Mouse (Mus musculus): ENCODE results near the gene Trim16. TPM values are rescaled to one million over a fixed set of nuclear protein-coding genes. Genes with fewer than 3 reads are reported as not detected.
A peak's percentile ranks its signal among the peaks of the same experiment; 100 is the strongest.

Trim16 gene
- 10 to 100 TPM; 31.4 to 37.4 TPM for total RNA-seq (2021)
- long read RNA-seq, experiment 1, transcript Trim16-201 (6 exons, 3,906 nt), result major isoform, 21 of 27 reads
- long read RNA-seq, experiment 1, partial matches to known transcripts, result 2 of 27 reads
- long read RNA-seq, experiment 1, other reads (novel, unspliced or antisense), result 4 of 27 reads
- long read RNA-seq, experiment 2, transcript Trim16-201 (6 exons, 3,906 nt), result major isoform, 38 of 50 reads
- long read RNA-seq, experiment 2, partial matches to known transcripts, result 2 of 50 reads
- long read RNA-seq, experiment 2, other reads (novel, unspliced or antisense), result 10 of 50 reads

DNA sequence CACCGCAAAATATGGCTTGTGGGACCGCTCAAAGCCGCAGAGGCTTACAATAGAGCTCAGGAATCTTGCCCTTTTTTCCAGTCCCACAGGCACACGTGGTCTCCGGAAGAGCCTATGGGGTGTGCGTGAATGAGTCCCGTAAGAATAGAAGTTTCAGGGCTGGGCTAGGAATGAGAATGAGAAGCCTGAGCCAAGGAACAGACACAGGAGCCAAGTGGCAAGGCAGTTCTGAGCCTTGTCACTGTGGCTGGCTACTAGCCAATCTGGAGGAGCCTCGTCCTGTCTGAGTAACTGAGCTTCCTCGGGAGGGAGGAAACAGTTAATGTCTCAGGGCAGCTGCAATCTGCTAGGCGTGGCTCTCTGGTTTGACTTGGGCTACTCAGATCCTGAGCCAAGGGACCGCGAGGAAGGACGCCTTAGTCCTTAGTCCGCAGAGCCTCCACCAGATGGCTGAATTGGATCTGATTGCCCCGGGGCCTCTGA, at the start of gene Trim16:
Gene Trim16 (plus strand): TSS at position 173 of the 483 bp plus-strand sequence.
- peak; percentile 89 for DNase-seq

GRCm38 (mm10) chr11:62776510-62776909, 43.5 kb upstream of the Trim16 start:
- no peak for DNase-seq

- DNase-seq, result peak; percentile 80
These were observed 31.0 kb upstream of the Trim16 start, which contains the start of gene Zfp286 for GRCm38 (mm10) chr11:62788935-62789616. TSS of gene Zfp286 (minus strand) at chr11:62789462.

DNA sequence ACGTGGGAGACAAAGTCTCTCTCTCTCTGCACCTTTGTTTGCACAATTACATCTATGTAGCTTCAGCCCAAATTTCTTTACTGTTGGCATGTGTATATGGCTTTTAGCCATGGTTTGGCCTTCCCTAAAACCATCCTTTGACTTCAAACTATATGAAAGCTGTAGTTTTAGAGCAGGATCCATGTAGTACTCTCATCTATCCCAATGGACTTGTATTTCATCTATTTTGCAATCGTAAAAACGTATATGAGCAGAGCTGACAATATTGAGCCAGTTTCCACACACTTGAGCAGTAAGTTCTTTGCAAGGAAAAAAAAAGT, 30.5 kb upstream of the Trim16 start:
- no peak for DNase-seq

GRCm38 (mm10) chr11:62804119-62804518, 15.9 kb upstream of the Trim16 start:
- no peak for DNase-seq

DNA sequence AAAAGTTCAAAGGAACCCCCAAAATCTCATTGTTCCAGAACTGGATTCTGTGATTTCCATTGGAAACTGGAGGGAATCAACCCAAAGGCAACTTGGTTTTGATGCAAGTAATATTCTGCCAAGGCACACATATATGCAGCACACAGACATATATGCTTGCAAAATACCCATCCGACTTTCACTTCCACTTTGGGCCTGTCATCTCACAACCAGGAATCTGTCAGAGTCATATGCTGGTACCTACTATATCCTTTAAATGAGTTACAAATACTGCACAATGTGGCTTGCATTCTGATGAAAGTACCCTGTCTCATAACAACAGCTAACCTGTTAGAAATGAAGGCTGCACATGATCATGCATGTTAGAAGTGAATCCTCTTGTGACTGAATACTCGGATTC, 12.1 kb upstream of the Trim16 start:
- DNase-seq, result no peak

- no peak for DNase-seq
These were observed 10.8 kb upstream of the Trim16 start for GRCm38 (mm10) chr11:62809201-62809600.

DNA sequence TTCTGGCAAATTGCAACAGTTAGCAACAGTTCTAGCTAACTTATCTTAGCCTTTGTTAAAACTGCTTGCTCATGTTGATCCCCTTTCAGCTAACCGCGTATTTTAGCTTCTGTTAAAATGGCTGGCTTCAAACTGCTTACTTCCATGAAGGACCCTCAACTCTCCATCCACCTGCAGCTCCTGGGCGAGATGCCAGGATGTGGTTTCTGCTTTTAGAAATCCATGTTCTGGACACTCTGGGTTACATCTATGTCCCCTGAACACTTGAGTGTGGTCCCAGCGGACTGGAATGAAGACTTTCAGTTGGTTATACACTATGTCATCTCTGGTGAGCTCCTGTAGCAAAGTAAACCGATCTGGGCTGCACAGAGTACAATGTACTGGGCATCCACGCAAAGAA, 7.8 kb upstream of the Trim16 start:
- DNase-seq, result no peak

DNA sequence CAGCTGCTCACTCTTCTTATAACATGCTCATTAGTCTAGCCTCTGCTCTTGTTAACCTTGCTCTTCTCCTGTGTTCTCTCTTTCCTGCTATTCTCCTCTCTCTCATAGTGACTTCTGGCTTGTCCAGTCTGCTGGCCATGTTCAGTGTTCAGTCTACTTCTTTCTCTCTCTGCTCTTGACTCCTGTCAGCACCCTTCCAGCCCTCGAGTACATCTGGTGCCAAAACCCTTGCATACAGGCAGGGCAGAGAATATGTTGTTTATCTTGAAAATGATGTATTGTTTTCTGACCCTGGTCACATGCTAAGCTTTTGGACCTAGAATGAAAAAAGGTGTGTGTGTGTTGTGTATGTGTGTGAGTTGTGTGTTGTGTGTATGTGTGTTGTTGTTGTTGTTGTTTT, 6.5 kb upstream of the Trim16 start:
- no peak for DNase-seq

- no peak for DNase-seq
These were observed 5.9 kb upstream of the Trim16 start for GRCm38 (mm10) chr11:62813970-62814624.

- no peak for DNase-seq
These were observed 5.4 kb upstream of the Trim16 start for GRCm38 (mm10) chr11:62814625-62815024.

GRCm38 (mm10) chr11:62815438-62815837, 4.6 kb upstream of the Trim16 start:
- DNase-seq, result no peak

DNA sequence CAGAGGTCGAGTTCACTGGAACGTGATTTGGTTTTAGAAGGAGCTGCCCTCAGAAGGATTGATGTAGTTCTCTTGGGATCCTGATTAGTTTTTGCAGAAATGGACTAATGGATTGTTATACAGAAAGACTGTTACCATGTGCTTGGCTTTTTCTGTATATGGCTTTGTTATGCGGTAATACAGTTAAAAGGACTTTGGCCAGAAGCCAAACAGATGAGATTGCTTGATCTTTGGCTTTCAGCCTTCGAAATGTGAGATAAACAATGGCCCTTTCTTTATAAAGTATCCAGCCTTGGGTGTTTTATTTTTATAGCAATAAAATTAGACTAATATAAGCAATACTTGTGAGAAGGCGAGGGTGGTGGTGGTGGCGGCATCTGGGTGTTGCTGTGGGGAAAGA, 3.4 kb upstream of the Trim16 start:
- DNase-seq, result no peak

DNA sequence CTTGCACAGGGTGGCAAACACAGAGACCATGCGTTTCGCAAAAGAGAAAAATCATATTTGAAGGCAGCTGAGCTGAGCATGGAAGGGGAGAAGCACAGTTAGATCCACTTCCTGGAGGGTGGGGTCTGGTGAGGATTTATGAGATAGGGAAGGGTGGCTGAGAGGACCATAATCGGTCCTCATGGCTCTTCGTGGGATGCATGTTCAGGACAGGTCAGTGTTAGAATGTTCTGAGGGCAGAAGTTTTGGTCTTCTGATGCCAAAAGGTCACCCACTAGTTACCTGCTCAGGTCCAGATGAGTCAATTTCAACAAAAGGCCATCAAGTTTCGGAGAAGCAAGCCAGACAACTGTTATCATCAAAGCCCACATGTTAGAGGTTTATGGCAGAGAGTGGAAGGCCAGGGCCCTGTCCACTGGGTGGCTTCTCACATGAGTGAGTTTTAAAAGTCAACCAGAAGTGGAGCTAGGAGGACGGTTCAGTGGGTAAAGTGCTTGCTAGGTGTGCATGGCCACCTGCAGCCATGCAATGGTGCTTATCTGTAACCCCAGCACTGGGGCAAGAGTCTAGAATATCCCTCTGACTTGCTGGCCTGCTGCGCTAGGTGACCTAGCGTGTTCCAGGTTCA, 858 bp upstream of the Trim16 start:
- DNase-seq, result no peak

DNA sequence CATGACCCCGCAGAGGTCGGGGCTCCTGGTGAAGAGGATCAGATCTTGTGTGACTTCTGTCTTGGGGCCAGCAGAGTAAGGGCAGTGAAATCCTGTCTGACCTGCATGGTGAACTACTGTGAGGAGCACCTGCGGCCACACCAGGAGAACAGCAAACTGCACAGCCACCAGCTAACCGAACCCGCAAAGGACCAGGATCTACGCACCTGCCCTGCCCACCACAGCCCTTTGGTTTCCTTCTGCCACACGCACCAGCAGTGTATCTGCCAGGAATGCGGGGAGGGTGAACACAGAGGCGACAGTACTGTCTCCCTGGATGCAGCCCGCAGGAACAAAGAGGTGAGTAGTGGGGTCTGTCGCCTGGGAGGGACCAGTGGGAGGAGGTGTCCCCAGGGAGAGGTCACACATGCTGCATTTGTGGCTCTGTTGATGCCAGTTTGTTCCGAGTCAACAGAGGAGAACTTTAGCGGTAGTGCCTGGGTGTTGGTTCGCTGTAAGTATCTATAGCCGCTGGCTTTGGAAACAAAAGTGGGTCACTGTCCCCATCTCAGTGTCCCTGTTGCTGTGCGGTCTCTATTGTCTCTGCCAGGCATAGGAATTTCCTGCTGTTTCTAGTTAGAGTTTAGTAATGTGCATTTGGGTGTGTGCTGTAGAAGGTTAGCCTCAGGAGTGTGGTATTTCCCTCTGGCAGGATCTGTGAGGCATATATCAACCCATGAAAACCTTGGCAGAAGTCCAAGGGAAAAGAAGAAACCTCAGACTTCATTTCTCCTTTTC, 818 bp downstream of the Trim16 start:
- peak; percentile 30 for DNase-seq

- no peak for DNase-seq
These were observed 1.9 kb downstream of the Trim16 start for GRCm38 (mm10) chr11:62821893-62822292.

DNA sequence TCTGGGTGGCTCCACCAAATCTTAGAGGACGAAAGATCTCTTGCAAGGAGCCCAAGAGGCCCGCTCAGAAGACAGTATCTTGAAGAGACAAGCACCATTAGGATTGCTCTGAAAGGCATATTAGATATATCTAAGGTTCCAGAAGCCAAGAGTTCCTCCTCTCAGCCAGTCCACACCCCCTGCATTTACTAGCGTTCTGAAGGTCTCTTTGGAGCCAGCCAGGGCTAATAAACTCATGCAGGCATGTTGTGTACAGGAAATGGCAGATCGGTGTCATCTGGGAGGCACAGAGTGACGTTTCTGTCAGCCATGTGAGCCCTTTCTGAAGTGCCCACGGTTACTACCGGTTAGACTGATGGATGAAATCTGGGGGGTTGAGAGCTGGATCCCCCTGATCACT, 4.2 kb downstream of the Trim16 start:
- no peak for DNase-seq

- no peak for DNase-seq
These were observed 5.4 kb downstream of the Trim16 start for GRCm38 (mm10) chr11:62825222-62826105.

- DNase-seq, result peak; percentile 38
These were observed 6.2 kb downstream of the Trim16 start for GRCm38 (mm10) chr11:62826106-62826733.

DNA sequence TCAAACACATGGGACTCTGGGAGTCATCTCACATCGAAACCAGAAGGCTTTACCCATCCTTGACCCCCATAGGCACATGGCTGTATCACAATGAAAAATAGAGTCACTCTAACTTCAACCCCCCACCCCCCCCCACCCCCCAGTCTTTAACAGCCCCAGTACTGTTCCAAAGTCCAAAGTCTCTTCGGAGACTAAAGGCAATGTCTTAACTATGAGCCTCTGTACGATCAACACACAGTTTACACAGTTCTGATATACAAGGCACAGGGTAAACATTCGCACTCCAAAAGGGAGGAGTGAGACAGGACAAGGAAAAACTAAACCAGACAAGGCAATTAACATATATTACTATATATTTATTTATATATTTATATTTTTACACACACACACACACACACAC, 7.1 kb downstream of the Trim16 start:
- DNase-seq, result no peak
